Mouse (Mus musculus) limb, embryonic 11.5 days (tissue): ENCODE data around the gene Il17ra. TPM values are rescaled to one million over a fixed set of nuclear protein-coding genes. Genes with fewer than 3 reads are reported as not detected.

Experiments used
- ATAC-seq: fragments of 200-750 bp; cut with Nextera tagmentation; 2 replicates; pipeline ENCODE4 v1.8.0; 2017; ENCODE audit warnings: low read depth; ENCODE audit not compliant: insufficient number of reproducible peaks, low FRiP score, low TSS enrichment
- DNase-seq: peaks from one replicate; pipeline ENCODE4 v3.0.0-alpha.2; 2015; ENCODE audit warnings: low spot score
- H3K27ac ChIP-seq: fragments of 300-500 bp; sonication (generic); replicated peaks from 2 replicates; pipeline ENCODE4 v1.5.1; 2014; ENCODE audit warnings: low read depth, mild to moderate bottlenecking, low read length
- H3K27me3 ChIP-seq: fragments of 300-500 bp; sonication (generic); 2 replicates; pipeline ENCODE4 v1.6.1; 2014; ENCODE audit warnings: mild to moderate bottlenecking, low read length, mixed read lengths; ENCODE audit not compliant: control insufficient read depth, insufficient read depth
- H3K36me3 ChIP-seq: fragments of 300-500 bp; sonication (generic); 2 replicates; pipeline ENCODE4 v1.6.1; 2014; ENCODE audit warnings: mild to moderate bottlenecking, low read length, moderate library complexity, mixed read lengths; ENCODE audit not compliant: control insufficient read depth, insufficient read depth
- H3K4me1 ChIP-seq: fragments of 300-500 bp; sonication (generic); 2 replicates; pipeline ENCODE4 v1.6.1; 2014; ENCODE audit warnings: low read length, mixed read lengths; ENCODE audit not compliant: control insufficient read depth, insufficient read depth
- H3K4me2 ChIP-seq: fragments of 300-500 bp; sonication (generic); 2 replicates; pipeline ENCODE4 v1.6.1; 2014; ENCODE audit warnings: low read depth, mild to moderate bottlenecking, moderate library complexity; ENCODE audit not compliant: severe bottlenecking
- H3K4me3 ChIP-seq: fragments of 300-500 bp; sonication (generic); 2 replicates; pipeline ENCODE4 v1.5.1; 2014; ENCODE audit warnings: low read depth, low read length
- H3K9ac ChIP-seq: fragments of 300-500 bp; sonication (generic); 2 replicates; pipeline ENCODE4 v1.6.1; 2014; ENCODE audit warnings: mild to moderate bottlenecking, low read length
- H3K9me3 ChIP-seq: fragments of 300-500 bp; sonication (generic); 2 replicates; pipeline ENCODE4 v1.6.1; 2016; ENCODE audit warnings: low read length; ENCODE audit not compliant: control insufficient read depth
- WGBS: fragments of 180-500 bp; shearing (Covaris S2); extraction: QIAGEN DNeasy Blood & Tissue Kit; methylation state at CpG from one replicate; pipeline ENCODE4 v1.1.7; 2014; 5-methylcytosine and 5-hydroxymethylcytosine counted together
- polyA plus RNA-seq: library from polyadenylated mRNA; unstranded; fragments of >200 nt; fragmentation: Nextera tagmentation; extraction: Ambion mirVana; gene quantifications from 2 replicates; pipeline ENCODE4 v1.2.1, GENCODE M21; 2014

Gene Il17ra
- polyA plus RNA-seq, 1 experiment from 2014 or later, result 1.9 TPM

DNA sequence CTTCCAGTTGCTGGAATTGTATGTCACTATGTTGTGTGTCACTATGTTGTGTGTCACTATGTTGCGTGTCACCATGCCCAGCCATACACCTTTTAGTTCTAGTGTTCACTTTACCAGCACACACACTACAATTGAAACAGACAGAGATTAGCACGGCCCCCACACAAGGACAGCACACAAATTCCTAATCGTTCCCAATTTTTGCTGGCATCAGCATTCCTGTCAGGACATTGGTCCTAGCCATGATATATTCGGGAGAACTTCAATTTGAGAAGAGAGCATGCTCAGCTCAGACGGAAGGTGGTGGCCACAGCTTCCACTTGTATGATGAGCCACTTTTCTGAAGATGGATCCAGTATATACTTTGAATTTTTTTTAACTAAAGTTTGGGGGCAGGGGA lies 61.7 kb downstream of the Il17ra start:
- 90% methylated on average over 5 of the region's 5 CpGs for WGBS
- Histone ChIP-seq H3K4me1 (no peaks in the 10 kb centered on the region), H3K27ac (no peak overlapping the region), H3K4me3 (no peak overlapping the region), H3K27me3 (no peaks in the 10 kb centered on the region), H3K36me3 (peaks cover 5% of the 10 kb centered on the region; the same call in 1 of the 2 replicates), H3K9ac (no peak overlapping the region), H3K9me3 (no peaks in the 10 kb centered on the region), H3K4me2 (no peak overlapping the region)
- DNase-seq, result no peak
- no peak for ATAC-seq

DNA sequence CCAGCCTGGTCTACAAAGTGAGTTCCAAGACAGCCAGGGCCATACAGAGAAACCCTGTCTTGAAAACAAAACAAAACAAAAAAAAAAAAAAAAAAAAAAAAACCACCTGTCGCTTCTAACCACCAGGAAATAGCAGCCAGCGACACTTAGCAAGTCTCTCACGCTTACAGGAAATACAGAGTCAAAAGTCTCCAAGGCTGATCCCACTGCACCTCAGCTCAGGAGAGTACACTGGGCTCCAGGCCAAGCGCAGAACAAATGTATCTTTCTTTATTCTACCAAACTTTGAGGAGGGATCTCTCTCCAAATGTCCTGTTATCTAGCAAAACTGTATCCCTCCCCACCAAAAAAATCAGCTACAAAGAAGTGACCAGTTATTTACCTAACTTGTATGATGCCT lies 66.1 kb downstream of the Il17ra start:
- Histone ChIP-seq H3K36me3 (no peaks in the 10 kb centered on the region), H3K4me1 (peaks cover 3% of the 10 kb centered on the region), H3K9me3 (no peaks in the 10 kb centered on the region), H3K4me2 (no peak overlapping the region), H3K4me3 (no peak overlapping the region), H3K27ac (no peak overlapping the region), H3K27me3 (no peaks in the 10 kb centered on the region), H3K9ac (no peak overlapping the region)
- ATAC-seq (no peak), DNase-seq (no peak)
- whole genome bisulfite sequencing, result 86% methylated on average over 4 of the region's 4 CpGs

DNA sequence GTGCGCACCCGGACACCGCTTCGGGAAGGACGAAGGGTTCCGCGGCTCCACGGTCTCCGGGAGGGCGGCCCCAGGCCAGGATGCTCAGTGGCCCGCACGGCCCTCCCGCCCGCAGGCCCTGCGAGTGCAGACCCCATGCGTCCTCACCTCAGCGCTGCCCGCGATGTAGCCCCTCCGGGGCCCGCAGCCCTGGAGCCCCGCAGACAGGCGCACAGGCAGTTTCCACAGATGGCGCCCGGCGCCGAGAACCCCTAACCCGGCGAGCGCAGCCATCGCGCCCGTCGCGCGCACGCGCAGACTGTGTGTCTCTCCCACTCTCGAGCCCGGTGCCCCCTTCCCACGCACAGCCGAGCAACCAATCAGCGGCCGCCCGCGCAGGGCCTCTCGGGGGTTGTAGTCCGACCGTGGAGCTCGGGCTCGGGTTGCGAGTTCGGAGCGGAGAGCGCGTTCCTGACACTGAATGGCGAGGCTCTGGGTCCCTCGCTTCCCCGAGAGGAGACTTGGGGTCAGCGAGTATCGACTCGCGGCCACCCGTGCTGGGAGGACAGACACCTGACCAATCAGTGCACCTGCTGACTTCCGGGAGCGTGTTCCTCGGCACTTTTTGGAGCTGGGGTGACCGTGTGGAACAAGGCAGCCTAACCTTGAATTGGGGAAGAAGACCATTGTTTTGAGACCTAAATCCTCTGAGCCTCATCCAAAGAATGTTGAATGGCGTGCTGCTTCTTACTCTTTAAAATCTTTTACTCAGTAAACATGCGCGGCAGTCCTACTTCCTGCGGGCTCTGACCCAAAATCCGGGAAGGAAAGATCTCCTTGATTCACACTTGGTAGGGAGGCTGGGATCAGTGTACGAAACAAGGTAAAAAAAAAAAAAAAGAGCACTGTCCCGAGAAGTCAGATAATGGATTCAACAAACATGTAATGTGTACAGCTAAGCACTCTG lies 68.2 kb downstream of the Il17ra start, which contains the start of gene Hdhd5:
Gene Hdhd5 (minus strand): TSS at position 300 of the 946 bp plus-strand sequence.
- peak; percentile 96 for DNase-seq
- H3K4me3 ChIP-seq, result peak within 1 kb of the TSS; percentile 61
- H3K36me3 ChIP-seq, result no peaks in the 10 kb centered on the region
- H3K4me1 ChIP-seq, result peaks cover 3% of the 10 kb centered on the region
- H3K27ac ChIP-seq, result 0 out of 2 replicates have a peak within 1 kb of the TSS, but pooled peaks have one; percentile 55
- WGBS, result under 1% methylated on average over 75 of the region's 75 CpGs
- peak within 1 kb of the TSS; percentile 75 for H3K9ac ChIP-seq
- ATAC-seq, result peak; percentile 95
- no peaks in the 10 kb centered on the region for H3K27me3 ChIP-seq
- no peaks in the 10 kb centered on the region for H3K9me3 ChIP-seq
- H3K4me2 ChIP-seq, result peak within 1 kb of the TSS; percentile 79

DNA sequence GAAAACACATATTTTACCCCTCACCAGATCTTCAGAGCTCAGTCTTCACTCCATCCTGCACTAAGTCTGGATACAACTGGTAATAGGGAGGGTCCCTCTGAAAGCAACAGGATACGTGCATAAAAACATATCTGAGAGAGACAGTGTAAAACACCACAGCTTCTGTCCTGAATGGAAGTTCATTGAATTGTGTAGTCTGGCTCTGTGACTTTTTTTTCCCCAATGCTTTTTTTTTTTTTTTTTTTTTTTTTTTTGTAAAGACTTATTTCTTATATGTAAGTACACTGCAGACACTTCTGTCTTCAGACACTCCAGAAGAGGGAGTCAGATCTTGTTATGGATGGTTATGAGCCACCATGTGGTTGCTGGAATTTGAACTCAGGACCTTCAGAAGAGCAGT lies 69.5 kb downstream of the Il17ra start:
- H3K4me1 ChIP-seq, result peaks cover 3% of the 10 kb centered on the region
- ATAC-seq (no peak), DNase-seq (no peak)
- no peak overlapping the region for H3K4me3 ChIP-seq
- no peaks in the 10 kb centered on the region for H3K27me3 ChIP-seq
- no peak overlapping the region for H3K4me2 ChIP-seq
- H3K36me3 ChIP-seq, result no peaks in the 10 kb centered on the region
- H3K9ac ChIP-seq, result no peak overlapping the region
- H3K9me3 ChIP-seq, result no peaks in the 10 kb centered on the region
- 82% methylated on average over 1 of the region's 1 CpGs for WGBS
- no peak overlapping the region for H3K27ac ChIP-seq

DNA sequence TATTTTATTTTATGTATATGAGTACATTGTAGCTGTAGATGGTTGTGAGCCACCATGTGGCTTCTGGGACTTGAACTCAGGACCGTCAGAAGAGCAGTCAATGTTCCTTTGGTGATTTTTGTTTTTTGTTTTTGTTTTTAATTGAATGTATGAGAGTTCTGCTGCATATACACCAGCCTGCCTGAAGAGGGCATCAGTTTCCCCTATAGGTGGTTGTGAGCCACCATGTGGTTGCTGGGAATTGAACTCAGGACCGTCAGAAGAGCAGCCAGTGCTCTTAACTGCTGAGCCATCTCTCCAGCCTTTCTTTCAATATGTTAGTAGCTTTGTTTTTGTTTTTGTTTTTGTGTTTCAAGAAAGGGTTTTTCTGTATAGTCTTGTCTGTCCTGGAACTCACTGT lies 73.3 kb downstream of the Il17ra start:
- no peak overlapping the region for H3K27ac ChIP-seq
- peaks cover 5% of the 10 kb centered on the region; the same call in 1 of the 2 replicates for H3K4me1 ChIP-seq
- 89% methylated on average over 2 of the region's 2 CpGs for WGBS
- H3K9ac ChIP-seq, result no peak overlapping the region
- H3K36me3 ChIP-seq, result no peaks in the 10 kb centered on the region
- ATAC-seq, result no peak
- no peak overlapping the region for H3K4me3 ChIP-seq
- no peak for DNase-seq
- H3K27me3 ChIP-seq, result no peaks in the 10 kb centered on the region
- H3K9me3 ChIP-seq, result no peaks in the 10 kb centered on the region
- H3K4me2 ChIP-seq, result no peak overlapping the region

Other genes with a start within 250 kb of the Il17ra start
- gene D330020A13Rik, start 168.9 kb upstream of the Il17ra start, polyA plus RNA-seq, result not detected in 2 replicates
- 0.13 and 0.19 TPM in 2 replicates for gene B4galnt3, start 168.7 kb upstream of the Il17ra start, polyA plus RNA-seq
- gene Kdm5a, start 99.1 kb upstream of the Il17ra start, polyA plus RNA-seq, result 51.7 and 54.1 TPM in 2 replicates
- gene Ccdc77, start 98.9 kb upstream of the Il17ra start, polyA plus RNA-seq, result 29.2 and 30.6 TPM in 2 replicates
- gene Tmem121b, start 30.6 kb downstream of the Il17ra start, polyA plus RNA-seq, result 0.14 and 0.15 TPM in 2 replicates
- 16.8 and 19.8 TPM in 2 replicates for gene Hdhd5, start 68.1 kb downstream of the Il17ra start, polyA plus RNA-seq
- gene Cecr2, start 203.1 kb downstream of the Il17ra start, polyA plus RNA-seq, result 13.0 and 18.5 TPM in 2 replicates